Mouse (Mus musculus): ENCODE measurements at regions not wholly inside any gene's neighbourhood (a gene's known extent, or its start where the extent isn't known, plus 50 kb on each side); places are given as distances from the start of the nearest gene placed in this dataset.

- no peak for DNase-seq (ENCODE audit: inconsistent age in 2 of 2, low spot score in 1 of 2)
Observed at GRCm38 (mm10) chr10:118622131-118622530, 181.3 kb downstream of the Ifng start.

- no peak for DNase-seq (ENCODE audit: inconsistent age in 2 of 2, low spot score in 1 of 2)
Observed at GRCm38 (mm10) chr10:118622916-118623315, 182.1 kb downstream of the Ifng start.

- peak in 1 of 2 experiments; percentile 58 for DNase-seq (ENCODE audit: inconsistent age in 2 of 2, low spot score in 1 of 2)
Observed at GRCm38 (mm10) chr10:118624368-118624767, 183.5 kb downstream of the Ifng start.

DNA sequence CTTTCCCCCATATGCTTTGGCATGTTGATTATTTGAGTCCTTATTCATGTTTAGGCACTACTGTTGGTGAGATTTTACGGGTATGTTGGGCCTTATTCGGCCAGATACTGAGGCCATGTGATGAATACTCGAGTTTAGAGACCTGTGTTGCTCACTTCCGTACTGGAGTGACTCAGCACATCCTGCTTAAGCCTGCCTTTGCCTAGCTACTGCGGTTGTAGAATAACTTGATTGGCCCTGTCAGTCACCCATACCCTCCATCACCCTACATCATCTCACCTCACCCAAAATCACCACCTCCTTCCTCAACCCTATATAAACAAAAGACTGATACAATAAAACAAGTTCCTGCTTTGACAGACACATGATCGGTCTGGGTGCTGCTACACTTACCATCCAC is 187.2 kb downstream of the Ifng start:
- no peak for DNase-seq (ENCODE audit: inconsistent age in 2 of 2, low spot score in 1 of 2)

GRCm38 (mm10) chr10:118629360-118630040 is 188.7 kb downstream of the Ifng start:
- no peak for DNase-seq (ENCODE audit: inconsistent age in 2 of 2, low spot score in 1 of 2)

DNA sequence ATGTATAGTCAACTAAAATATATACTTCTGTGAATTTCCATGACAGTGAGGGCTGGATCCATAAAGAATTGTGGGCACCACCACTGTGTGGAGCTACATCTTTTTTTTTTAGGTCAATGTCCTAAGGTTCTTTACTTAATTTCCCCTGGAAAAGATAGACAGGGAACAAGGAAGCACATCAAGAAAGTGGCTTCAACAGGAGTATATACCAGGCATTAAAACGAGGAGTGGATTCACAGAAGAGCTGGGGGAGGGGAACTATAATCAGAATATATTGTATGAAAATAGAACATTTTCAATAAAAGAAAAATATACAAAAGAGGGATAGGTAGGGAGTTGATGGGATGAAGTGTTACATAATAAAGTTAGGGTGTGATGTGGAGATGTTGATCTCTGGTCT is 190.9 kb downstream of the Ifng start:
- no peak for DNase-seq (ENCODE audit: inconsistent age in 2 of 2, low spot score in 1 of 2)

DNA sequence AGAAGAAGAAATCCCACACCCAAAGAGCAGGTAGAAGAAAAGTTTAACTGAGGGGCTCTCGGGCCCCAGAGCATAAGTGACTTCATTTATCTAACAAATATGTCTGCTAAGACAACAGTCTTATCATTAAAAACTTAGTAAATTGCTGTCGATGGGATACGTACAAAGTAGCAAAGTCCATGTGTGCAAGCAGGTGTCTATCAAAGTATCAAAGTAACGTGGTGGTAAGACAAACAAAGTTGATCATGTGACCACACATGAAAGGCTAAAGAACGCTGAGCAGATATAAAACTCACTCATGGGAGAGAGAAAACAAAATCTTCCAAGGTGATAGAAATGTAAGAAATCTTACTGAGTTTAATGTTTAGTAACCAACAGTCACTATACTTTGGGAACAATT is 191.3 kb downstream of the Ifng start:
- DNase-seq (ENCODE audit: inconsistent age in 2 of 2, low spot score in 1 of 2) = no peak

GRCm38 (mm10) chr10:118633429-118633828 is 192.6 kb downstream of the Ifng start:
- DNase-seq (ENCODE audit: inconsistent age in 2 of 2, low spot score in 1 of 2) = no peak

DNA sequence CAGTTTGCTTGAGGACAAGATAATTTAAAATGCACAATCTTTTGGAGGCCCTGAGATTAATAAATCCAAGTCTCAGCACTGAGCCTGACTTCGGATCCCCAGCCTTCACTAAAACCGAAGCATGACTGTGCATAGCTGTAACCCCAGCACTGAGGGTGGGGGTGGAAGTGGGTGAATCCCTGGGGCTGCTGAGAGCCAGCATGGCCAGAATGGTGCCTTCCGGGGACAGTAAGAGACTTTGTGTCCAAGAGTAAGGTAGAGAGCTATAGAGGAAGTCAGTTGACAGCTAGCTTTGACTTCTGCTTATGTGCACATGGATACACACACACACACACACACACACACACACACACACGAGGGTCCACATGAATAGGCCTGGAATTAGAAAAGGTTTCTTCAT is 198.3 kb downstream of the Ifng start:
- no peak for DNase-seq (ENCODE audit: inconsistent age in 2 of 2, low spot score in 1 of 2)

- DNase-seq (ENCODE audit: inconsistent age in 2 of 2, low spot score in 1 of 2) = no peak
Observed at GRCm38 (mm10) chr10:118640121-118640809, 199.4 kb downstream of the Ifng start.

DNA sequence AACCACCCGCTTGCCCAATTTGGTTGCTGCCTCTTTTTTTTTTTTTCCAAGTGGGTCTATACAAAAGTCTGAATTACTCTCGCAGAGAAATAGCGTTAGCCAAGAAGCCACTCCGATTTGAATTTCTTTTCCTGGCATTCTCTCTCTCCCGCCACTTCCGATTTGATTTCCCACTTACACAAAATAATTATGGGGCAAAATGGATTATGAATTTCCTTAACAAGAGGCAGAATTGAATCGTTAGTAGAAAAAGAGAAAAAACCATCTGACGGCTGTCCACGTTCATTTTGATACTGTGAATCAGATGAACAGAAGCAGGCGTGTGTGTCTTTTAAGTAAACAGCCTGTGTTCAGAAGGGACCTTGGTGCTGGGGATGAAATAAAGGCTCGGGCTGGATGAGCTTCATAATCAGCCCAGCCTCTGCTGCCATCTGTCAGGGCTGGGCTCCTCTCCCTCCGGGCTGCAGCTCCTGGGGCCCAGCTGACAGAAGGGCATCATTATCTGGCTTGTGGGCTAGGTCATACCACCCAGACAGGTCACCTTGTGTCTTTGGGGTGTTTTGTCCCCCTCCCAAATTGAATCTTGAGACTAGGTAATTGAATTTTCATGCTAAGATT is 200.1 kb downstream of the Ifng start:
- no peak for DNase-seq (ENCODE audit: inconsistent age in 2 of 2, low spot score in 1 of 2)

DNA sequence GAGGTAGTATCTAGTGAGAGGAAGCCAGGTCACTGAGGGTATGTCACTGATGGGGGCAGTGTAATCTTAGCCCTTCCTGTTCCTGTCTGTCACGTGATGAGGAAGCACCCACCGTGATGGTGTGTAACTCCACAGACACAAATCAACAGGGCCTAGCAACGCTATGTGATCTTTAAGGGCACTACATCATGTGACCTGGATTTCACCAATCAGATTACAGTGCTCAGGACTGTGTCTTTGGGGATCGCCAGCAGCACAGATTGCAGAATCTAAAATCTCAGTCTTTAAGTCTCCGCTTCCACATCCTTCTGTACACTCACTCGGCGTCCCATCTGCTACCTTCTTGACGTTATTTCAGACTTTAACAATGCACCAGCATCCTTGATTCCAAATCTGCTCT is 202.8 kb downstream of the Ifng start:
- no peak for DNase-seq (ENCODE audit: inconsistent age in 2 of 2, low spot score in 1 of 2)

DNA sequence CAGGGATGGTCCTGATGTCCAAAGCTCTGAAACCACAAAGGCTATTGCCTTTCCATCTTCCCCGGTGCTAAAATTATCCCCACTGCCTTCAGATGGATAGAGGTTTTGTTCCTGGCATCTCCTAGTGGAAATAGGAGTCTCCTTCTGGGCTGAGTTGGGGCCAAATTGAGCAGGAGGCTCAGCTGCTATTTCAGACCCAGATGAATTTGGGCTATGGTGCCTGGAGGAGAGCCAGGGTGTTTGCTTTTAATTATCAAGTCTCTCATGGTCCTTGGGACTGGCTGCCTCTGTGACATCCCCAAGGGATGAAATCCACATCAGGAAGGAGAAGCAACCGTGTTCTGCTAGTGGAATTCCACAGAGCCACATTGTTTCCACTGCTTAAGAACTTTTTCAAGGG is 207.3 kb downstream of the Ifng start:
- DNase-seq (ENCODE audit: inconsistent age in 2 of 2, low spot score in 1 of 2) = no peak

GRCm38 (mm10) chr10:118656561-118656960 is 213.4 kb downstream of the Dyrk2 start:
- DNase-seq (ENCODE audit: inconsistent age in 2 of 2, low spot score in 1 of 2) = no peak

DNA sequence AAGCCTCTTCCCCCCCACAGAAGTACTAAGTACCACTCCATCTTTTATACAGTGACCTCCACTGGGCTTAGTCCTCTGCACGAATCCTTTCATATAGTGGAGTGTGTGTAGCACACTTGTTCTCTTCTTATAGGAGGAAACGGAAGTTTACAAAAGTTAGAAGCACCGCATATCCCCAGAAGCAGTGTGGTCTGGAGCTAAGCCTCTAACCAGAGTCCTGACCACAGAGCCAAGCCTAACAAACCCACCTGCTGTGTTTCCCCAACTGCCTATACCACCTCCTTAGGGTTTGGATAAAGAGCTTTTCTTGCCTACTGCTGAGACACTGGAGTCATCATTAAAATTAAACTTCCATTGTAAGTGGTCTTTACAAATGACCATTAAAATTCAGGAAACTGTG is 204.0 kb downstream of the Dyrk2 start:
- no peak for DNase-seq (ENCODE audit: inconsistent age in 2 of 2, low spot score in 1 of 2)

- peak; percentile 65 to 90 for DNase-seq (ENCODE audit: inconsistent age in 2 of 2, low spot score in 1 of 2)
Observed at GRCm38 (mm10) chr10:118675816-118676465, 194.1 kb downstream of the Dyrk2 start.

GRCm38 (mm10) chr10:118678750-118679418 is 191.1 kb downstream of the Dyrk2 start:
- no peak for DNase-seq (ENCODE audit: inconsistent age in 2 of 2, low spot score in 1 of 2)

GRCm38 (mm10) chr10:118679507-118679906 is 190.5 kb downstream of the Dyrk2 start:
- no peak for DNase-seq (ENCODE audit: inconsistent age in 2 of 2, low spot score in 1 of 2)

DNA sequence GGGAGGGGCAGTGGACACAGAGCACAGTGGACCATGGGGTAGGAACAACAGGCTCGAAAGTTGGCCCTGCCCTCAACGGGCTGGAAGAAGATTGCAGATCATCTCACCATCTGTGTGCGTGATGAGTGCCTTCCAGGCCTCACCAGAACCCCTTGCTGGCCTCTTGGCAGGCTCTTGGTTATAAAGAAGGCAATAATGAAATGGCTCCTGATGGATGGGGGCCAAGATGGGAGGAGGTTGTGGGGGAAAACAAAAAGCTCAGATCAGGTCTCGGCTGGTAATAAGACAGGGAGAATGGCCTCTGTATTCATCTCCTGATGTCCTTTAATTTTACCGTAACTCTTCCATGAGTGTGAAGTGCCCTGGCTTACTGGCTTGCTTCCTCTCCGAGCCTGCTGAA is 189.1 kb downstream of the Dyrk2 start:
- no peak for DNase-seq (ENCODE audit: inconsistent age in 2 of 2, low spot score in 1 of 2)

DNA sequence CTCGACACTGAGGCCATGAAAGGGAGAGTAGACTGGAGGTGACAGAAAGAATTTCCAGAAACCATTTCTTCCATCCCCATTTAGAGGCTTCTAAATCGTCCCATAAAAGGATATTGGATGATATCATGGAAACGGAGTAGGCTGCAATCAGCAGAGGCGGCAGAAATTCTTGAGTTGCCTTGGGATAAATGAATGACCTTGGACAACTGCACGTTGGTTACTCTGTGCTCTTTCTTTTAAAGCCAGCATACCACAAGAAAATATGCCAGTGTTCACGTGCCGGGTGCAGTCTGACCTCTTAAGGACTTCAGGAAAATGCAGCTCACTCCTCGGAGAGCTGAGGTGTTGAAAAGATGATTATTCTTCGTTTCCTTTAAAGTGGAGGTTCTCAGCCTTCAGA is 186.7 kb downstream of the Dyrk2 start:
- DNase-seq (ENCODE audit: inconsistent age in 2 of 2, low spot score in 1 of 2) = peak; percentile 33 to 51

GRCm38 (mm10) chr10:118699292-118699691 is 170.7 kb downstream of the Dyrk2 start:
- no peak for DNase-seq (ENCODE audit: inconsistent age in 2 of 2, low spot score in 1 of 2)
